Mouse (Mus musculus): ENCODE results near the gene Stard3nl.

GRCm38 (mm10) chr13:19372133-19372729, 23.4 kb downstream of the Stard3nl start:
- no peak for TF ChIP-seq CTCF (IDR thresholded peaks at IDR 0.05; ENCODE audit: low read depth, low read length)
- TF ChIP-seq TAL1 (conservative IDR thresholded peaks at IDR 0.05; ENCODE audit: low read depth, low read length) = no peak
